Mouse (Mus musculus) skeletal muscle tissue, postnatal 0 days (tissue): ENCODE results near the gene Syt14. TPM values are rescaled to one million over a fixed set of nuclear protein-coding genes. Genes with fewer than 3 reads are reported as not detected.

Experiments used
- polyA plus RNA-seq: library from polyadenylated mRNA; unstranded; fragments of >200 nt; fragmentation: Nextera tagmentation; extraction: Ambion mirVana; gene quantifications from 2 replicates; pipeline ENCODE4 v1.2.1, GENCODE M21; 2015

Syt14 gene
- 0.23 and 0.24 TPM in 2 replicates for polyA plus RNA-seq

DNA sequence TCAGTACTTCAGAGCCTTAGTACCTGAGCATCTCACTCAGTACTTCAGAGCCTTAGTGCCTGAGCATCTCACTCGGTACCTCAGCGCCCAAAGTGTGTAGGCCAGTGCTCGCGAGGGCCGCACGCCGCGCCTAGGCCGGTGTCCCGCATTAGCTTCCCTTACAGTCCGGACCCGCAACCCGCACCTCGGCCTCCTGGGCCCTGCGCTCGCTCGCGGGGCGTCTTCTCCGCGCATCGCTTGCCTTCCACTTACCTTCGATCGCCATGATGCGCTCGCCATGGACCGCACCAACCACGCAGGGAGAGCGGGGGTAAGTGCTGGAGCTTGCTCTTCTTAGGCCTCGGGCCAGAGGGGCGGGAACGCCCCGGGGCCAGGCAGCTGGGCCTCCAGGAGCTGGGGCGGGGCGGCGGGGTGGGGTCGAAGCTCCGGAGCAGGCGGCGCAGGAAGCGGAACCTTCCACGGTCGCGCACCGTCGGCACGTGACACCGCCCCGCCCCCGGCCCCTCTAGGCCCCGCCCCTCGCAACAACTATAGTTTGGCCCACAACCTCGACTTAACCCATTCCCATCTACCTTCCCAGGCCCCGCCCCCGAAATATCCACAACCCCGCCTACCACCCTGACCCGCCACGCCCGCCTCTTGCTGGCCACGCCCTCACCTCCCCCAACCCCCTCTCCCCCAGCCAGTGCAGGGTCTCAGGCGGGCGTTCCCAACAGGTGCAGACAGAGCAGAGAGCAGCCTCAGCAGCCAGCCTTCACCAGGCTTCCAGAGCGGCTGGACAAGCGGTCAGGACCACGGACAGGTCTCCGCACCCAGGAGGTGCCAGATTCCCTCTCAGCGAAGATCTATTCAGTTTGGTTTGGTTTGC, at the start of gene Syt14:
TSS of gene Syt14 (minus strand) at position 405 of the 868 bp plus-strand sequence.

DNA sequence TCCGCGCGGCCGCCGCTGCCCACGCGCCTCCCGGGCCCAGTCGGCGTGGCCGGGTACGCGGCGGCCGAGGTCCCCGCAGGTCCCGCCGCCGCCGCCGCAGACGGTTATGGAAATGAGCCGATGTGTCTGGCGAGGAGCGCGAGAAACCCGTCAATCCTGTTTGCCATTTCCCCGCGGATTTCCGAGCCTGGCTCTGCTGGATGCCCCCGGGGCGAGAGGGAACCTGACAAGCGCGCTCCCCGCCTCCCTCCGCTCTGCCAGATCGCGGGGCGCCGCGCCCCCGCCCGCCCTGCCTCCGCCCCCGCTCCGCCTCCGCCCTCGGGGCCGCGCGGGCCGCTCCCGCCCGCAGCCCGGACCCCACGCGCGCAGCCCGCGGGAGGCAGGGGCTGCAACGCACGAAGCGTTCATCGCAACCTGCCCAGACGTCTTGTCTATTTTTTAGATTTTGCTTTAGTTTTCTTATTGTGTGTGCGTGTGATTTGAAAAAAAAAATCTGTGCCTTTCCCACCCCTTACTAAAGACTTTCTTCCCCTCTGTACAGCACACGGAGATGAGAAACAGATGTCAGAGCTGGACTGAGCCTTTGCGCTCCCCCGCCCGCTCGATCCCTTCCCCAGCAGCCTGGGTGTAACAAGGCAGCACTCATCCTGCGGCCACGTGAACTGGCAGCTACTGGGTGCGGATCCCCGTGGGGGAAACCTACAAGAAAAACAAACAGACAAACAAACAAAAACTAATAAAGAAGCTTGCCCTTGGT, 179.9 kb downstream of the Syt14 start, which contains the start of gene Sertad4:
TSS of gene Sertad4 (minus strand) at position 283 of the 757 bp plus-strand sequence.

Other genes starting within 250 kb of the Syt14 start
- 10.8 and 11.1 TPM in 2 replicates for gene Sertad4, start 180.0 kb downstream of the Syt14 start, polyA plus RNA-seq
- 2.4 and 3.1 TPM in 2 replicates for gene Diexf, start 94.5 kb upstream of the Syt14 start, polyA plus RNA-seq
- 4.1 and 4.9 TPM in 2 replicates for gene Irf6, start 117.3 kb upstream of the Syt14 start, polyA plus RNA-seq
- gene A130010J15Rik, start 132.3 kb upstream of the Syt14 start, polyA plus RNA-seq: 12.3 and 13.9 TPM in 2 replicates
- gene Traf3ip3, start 165.9 kb upstream of the Syt14 start, polyA plus RNA-seq: 107 and 114 TPM in 2 replicates
- 1.7 and 1.9 TPM in 2 replicates for gene Lamb3, start 171.9 kb upstream of the Syt14 start, polyA plus RNA-seq
- gene Hsd11b1, start 228.3 kb upstream of the Syt14 start, polyA plus RNA-seq: 5.8 and 12.4 TPM in 2 replicates
- 87.2 and 211 TPM in 2 replicates for gene G0s2, start 237.4 kb upstream of the Syt14 start, polyA plus RNA-seq